Mouse (Mus musculus) embryonic facial prominence, embryonic 11.5 days (tissue): Measurements from ENCODE around the gene Specc1. TPM values are rescaled to one million over a fixed set of nuclear protein-coding genes. Genes with fewer than 3 reads are reported as not detected.

Experiments
- ATAC-seq: fragments of 200-750 bp; cut with Nextera tagmentation; replicated peaks from 2 replicates; pipeline ENCODE4 v1.8.0; 2017; ENCODE audit warnings: low read depth; ENCODE audit not compliant: insufficient number of reproducible peaks, low FRiP score, low TSS enrichment
- DNase-seq: peaks from one replicate; pipeline ENCODE4 v3.0.0-alpha.2; 2015; ENCODE audit warnings: low spot score
- H3K27ac ChIP-seq: fragments of 300-500 bp; sonication (generic); replicated peaks from 2 replicates; pipeline ENCODE4 v1.5.1; 2014; ENCODE audit warnings: mild to moderate bottlenecking, low read depth, low read length, control low read depth
- H3K27me3 ChIP-seq: fragments of 300-500 bp; sonication (generic); 2 replicates; pipeline ENCODE4 v1.6.1; 2014; ENCODE audit warnings: mild to moderate bottlenecking, low read length, moderate library complexity, mixed read lengths; ENCODE audit not compliant: control insufficient read depth, insufficient read depth
- H3K36me3 ChIP-seq: fragments of 300-500 bp; sonication (generic); replicated peaks from 2 replicates; pipeline ENCODE4 v1.6.1; 2014; ENCODE audit warnings: low read depth, mild to moderate bottlenecking, low read length, moderate library complexity, mixed read lengths; ENCODE audit not compliant: control insufficient read depth, insufficient read depth
- H3K4me1 ChIP-seq: fragments of 300-500 bp; sonication (generic); 2 replicates; pipeline ENCODE4 v1.6.1; 2014; ENCODE audit warnings: low read length, mixed read lengths; ENCODE audit not compliant: control insufficient read depth, insufficient read depth
- H3K4me2 ChIP-seq: fragments of 300-500 bp; sonication (generic); 2 replicates; pipeline ENCODE4 v1.6.1; 2014; ENCODE audit warnings: low read depth, mild to moderate bottlenecking, control low read depth, low read length, moderate library complexity
- H3K4me3 ChIP-seq: fragments of 300-500 bp; sonication (generic); 2 replicates; pipeline ENCODE4 v1.5.1; 2014; ENCODE audit warnings: low read depth, low read length, control low read depth
- H3K9ac ChIP-seq: fragments of 300-500 bp; sonication (generic); replicated peaks from 2 replicates; pipeline ENCODE4 v1.6.1; 2014; ENCODE audit warnings: mild to moderate bottlenecking, control low read depth, low read length
- H3K9me3 ChIP-seq: fragments of 300-500 bp; sonication (generic); replicated peaks from 2 replicates; pipeline ENCODE4 v1.6.1; 2016; ENCODE audit warnings: mild to moderate bottlenecking, low read length, inconsistent platforms, mixed read lengths; ENCODE audit not compliant: control insufficient read depth
- WGBS: fragments of 180-500 bp; shearing (Covaris S2); extraction: QIAGEN DNeasy Blood & Tissue Kit; methylation state at CpG from one replicate; pipeline ENCODE4 v1.1.7; 2014; 5-methylcytosine and 5-hydroxymethylcytosine counted together
- polyA plus RNA-seq: library from polyadenylated mRNA; unstranded; fragments of >200 nt; fragmentation: Nextera tagmentation; extraction: Ambion mirVana; gene quantifications from 2 replicates; pipeline ENCODE4 v1.2.1, GENCODE M21; 2014

Specc1 gene
- polyA plus RNA-seq, 1 experiment from 2014 or later = 17.2 TPM

DNA sequence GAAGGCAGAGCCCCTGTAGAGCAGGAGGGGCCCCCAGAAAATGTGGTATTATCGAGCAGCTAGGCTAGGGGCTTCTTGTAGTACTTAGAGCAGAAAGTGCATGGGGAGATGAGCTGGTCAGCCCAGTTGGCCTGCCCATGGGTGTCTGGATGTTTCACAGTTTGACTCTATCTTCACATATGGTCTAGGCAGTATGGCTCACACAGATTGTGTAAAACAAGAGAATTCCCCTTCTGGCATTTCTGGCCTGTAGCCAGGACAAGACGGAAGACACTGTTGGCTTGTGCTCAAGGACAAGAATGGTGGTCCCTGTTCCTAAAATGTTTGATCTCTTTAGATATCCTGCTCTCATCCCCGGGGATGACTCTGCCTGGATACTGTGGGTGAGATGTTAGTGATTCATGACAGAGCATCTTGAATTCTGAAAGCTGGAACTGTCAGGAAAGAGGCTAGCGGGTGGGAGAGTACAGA lies 69.8 kb downstream of the Specc1 start:
- ATAC-seq (no peak), DNase-seq (no peak)
- 83% methylated on average over 4 of the region's 4 CpGs for WGBS
- Histone ChIP-seq H3K4me3 (no peak overlapping the region), H3K27me3 (no peaks in the 10 kb centered on the region), H3K27ac (no peak overlapping the region), H3K9ac (no peak overlapping the region), H3K4me2 (no peak overlapping the region), H3K36me3 (no peaks in the 10 kb centered on the region), H3K9me3 (no peaks in the 10 kb centered on the region), H3K4me1 (no peaks in the 10 kb centered on the region)

DNA sequence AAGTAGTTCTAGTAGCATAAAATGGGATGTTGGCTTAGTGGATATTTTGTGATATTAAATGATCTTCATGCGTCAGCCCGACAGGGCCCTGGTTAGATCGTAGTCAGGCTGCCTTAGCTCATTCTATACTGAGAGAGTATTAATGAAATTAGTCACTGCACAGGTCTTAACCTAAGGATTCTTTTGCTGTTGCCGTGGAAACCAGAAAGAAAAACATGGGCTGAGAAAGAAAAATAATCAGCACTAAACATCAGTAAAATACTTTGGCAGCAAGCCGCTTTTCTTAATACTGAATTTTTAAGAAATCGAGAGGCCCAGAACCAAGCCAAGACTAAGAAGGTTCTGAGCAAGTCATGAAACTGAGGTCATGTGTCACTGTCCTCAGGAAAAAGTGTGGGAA lies 70.7 kb downstream of the Specc1 start:
- peak; percentile 31 for DNase-seq
- Histone ChIP-seq H3K27ac (no peak overlapping the region), H3K36me3 (no peaks in the 10 kb centered on the region), H3K9ac (no peak overlapping the region), H3K9me3 (no peaks in the 10 kb centered on the region), H3K4me2 (no peak overlapping the region), H3K27me3 (no peaks in the 10 kb centered on the region), H3K4me1 (no peaks in the 10 kb centered on the region), H3K4me3 (no peak overlapping the region)
- no peak for ATAC-seq
- WGBS = 75% methylated on average over 6 of the region's 6 CpGs

- H3K4me1 ChIP-seq = no peaks in the 10 kb centered on the region
- no peak overlapping the region for H3K4me2 ChIP-seq
- DNase-seq (no peak), ATAC-seq (no peak)
- H3K9me3 ChIP-seq = no peaks in the 10 kb centered on the region
- no peaks in the 10 kb centered on the region for H3K36me3 ChIP-seq
- H3K9ac ChIP-seq = no peak overlapping the region
- WGBS = 73% methylated on average over 2 of the region's 2 CpGs
- no peak overlapping the region for H3K4me3 ChIP-seq
- no peaks in the 10 kb centered on the region for H3K27me3 ChIP-seq
- H3K27ac ChIP-seq = no peak overlapping the region
Observed at GRCm38 (mm10) chr11:62027705-62028104, 71.1 kb downstream of the Specc1 start.

GRCm38 (mm10) chr11:62029171-62029570 lies 72.6 kb downstream of the Specc1 start:
- DNase-seq (no peak), ATAC-seq (no peak)
- no peak overlapping the region for H3K27ac ChIP-seq
- H3K27me3 ChIP-seq = no peaks in the 10 kb centered on the region
- no peaks in the 10 kb centered on the region for H3K9me3 ChIP-seq
- H3K36me3 ChIP-seq = no peaks in the 10 kb centered on the region
- no peak overlapping the region for H3K9ac ChIP-seq
- WGBS = 85% methylated on average over 9 of the region's 9 CpGs
- H3K4me3 ChIP-seq = no peak overlapping the region
- no peak overlapping the region for H3K4me2 ChIP-seq
- no peaks in the 10 kb centered on the region for H3K4me1 ChIP-seq

GRCm38 (mm10) chr11:62034564-62034963 lies 78.0 kb downstream of the Specc1 start:
- ATAC-seq (no peak), DNase-seq (no peak)
- no peaks in the 10 kb centered on the region for H3K36me3 ChIP-seq
- H3K4me1 ChIP-seq = no peaks in the 10 kb centered on the region
- no peaks in the 10 kb centered on the region for H3K27me3 ChIP-seq
- no peak overlapping the region for H3K4me2 ChIP-seq
- no peak overlapping the region for H3K27ac ChIP-seq
- WGBS = 69% methylated on average over 6 of the region's 6 CpGs
- no peak overlapping the region for H3K4me3 ChIP-seq
- H3K9ac ChIP-seq = no peak overlapping the region
- no peaks in the 10 kb centered on the region for H3K9me3 ChIP-seq

DNA sequence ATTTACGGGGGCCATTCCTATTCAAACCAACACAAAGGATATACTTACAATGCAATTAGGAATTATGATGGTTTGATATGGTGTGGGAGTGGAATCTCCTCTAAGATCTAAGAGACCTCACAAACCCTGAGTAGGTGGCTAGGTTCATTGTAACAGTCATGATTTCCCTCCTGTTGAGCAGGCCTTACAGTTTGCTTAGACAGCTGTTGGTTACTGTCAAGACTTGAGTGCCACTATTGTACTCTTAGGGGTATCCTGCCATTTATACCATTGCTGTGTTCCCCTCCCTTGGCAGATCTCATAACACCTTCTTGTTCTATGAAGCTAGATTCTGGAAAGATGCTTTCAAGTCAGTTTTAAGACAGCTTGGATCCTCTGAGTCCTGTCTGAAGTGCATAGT lies 78.7 kb downstream of the Specc1 start:
- Histone ChIP-seq H3K36me3 (no peaks in the 10 kb centered on the region), H3K27me3 (no peaks in the 10 kb centered on the region), H3K9me3 (no peaks in the 10 kb centered on the region), H3K4me3 (no peak overlapping the region), H3K4me2 (no peak overlapping the region), H3K4me1 (no peaks in the 10 kb centered on the region), H3K27ac (no peak overlapping the region), H3K9ac (no peak overlapping the region)
- DNase-seq = no peak
- WGBS = 100% methylated on average over 1 of the region's 1 CpGs
- no peak for ATAC-seq

DNA sequence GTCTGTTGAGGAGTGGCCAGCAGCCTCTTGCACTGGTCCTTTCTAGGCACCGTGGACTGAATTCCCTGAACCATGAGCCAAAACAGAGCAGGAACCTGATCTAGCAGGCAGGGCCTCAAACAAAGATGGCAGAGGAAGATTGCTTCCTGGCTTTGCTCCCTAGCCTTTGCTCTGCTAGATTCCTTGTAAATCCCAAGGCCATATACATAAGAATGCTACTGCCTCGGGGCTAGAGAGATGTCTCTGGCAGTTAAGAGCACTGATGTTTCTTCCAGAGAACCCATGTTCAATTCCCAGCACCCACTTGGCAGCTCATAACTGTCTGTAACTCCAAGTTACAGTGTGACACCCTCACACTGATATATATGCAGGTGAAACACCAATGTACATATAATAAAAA lies 83.6 kb downstream of the Specc1 start:
- no peak overlapping the region for H3K9ac ChIP-seq
- H3K4me3 ChIP-seq = no peak overlapping the region
- no peaks in the 10 kb centered on the region for H3K27me3 ChIP-seq
- H3K36me3 ChIP-seq = no peaks in the 10 kb centered on the region
- H3K4me2 ChIP-seq = no peak overlapping the region
- DNase-seq (no peak), ATAC-seq (no peak)
- no peak overlapping the region for H3K27ac ChIP-seq
- H3K4me1 ChIP-seq = no peaks in the 10 kb centered on the region
- no peaks in the 10 kb centered on the region for H3K9me3 ChIP-seq
- 71% methylated on average over 2 of the region's 2 CpGs for WGBS

DNA sequence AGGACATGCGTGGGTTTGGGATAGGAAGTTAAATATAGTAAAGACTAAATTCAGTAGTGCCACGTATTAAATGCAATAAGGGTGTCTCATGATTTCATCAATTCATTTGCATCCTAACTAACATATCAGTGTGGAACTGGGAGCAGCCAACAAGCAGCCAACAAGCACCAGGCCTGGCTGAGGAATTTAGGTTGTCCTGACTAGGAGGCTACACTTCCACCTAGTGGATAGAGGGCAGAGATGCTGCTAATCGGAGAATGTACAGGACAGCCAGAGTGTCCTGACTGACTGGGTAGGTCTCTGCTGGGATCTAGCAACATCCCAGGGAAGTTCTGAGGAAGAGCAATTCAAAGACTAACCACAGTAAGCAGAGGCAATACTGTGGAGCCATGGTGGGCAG lies 88.1 kb downstream of the Specc1 start:
- H3K4me2 ChIP-seq = no peak overlapping the region
- no peak overlapping the region for H3K4me3 ChIP-seq
- H3K36me3 ChIP-seq = no peaks in the 10 kb centered on the region
- H3K27me3 ChIP-seq = no peaks in the 10 kb centered on the region
- no peak overlapping the region for H3K27ac ChIP-seq
- H3K9me3 ChIP-seq = no peaks in the 10 kb centered on the region
- no peak for ATAC-seq
- H3K9ac ChIP-seq = no peak overlapping the region
- DNase-seq = peak; percentile 62
- H3K4me1 ChIP-seq = no peaks in the 10 kb centered on the region
- 38% methylated on average over 3 of the region's 3 CpGs for WGBS
